Mouse (Mus musculus): ENCODE measurements around the gene Hsd17b12.

DNA sequence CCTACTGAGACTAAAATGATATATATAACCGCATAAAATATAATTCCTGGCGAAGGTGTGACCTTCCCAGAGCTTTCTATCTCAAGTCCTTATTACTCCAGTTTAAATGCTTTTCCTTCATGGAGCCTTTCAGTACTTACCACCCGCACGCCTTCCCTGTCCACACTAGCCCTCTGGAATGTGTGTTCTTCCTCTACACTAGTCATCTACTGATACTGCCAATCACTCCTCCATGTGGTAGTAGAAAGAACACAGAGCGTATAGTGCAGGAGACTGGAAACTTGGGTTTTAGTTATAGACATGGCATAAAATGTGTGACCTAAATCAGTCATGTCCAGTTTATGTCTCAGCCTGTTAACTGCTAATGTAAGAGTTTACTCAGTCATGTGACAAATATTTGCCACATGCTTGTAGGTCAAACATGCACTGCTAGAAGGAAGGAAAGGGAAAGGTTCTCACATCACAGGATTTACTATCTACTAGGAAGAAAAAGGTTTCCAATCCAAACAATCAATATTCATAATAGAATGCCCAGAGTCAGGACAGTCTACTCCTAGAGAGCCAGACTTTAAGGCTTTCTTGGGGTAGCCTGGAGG is 91.1 kb downstream of the Hsd17b12 start:
- no peak for TF ChIP-seq POLR2A (IDR thresholded peaks at IDR 0.05; ENCODE audit: borderline replicate concordance, extremely low read depth, low read depth, low read length)
- no peak for TF ChIP-seq CTCF (IDR thresholded peaks at IDR 0.05; ENCODE audit: insufficient read depth, low read length)
